ENCODE assay signal across 9 mouse cellular contexts in genomic region chr13:54322396-54323306, GRCm38 (mm10). TPM values are rescaled to one million over a fixed set of nuclear protein-coding genes. Genes with fewer than 3 reads are reported as not detected.
DNase-seq lines count a peak whose midpoint lies in the region; ATAC-seq lines count a peak whose summit lies in the region.
"Had no signal": no experiment of that assay in that cellular context is flagged by ENCODE, and none has a peak within 500 bp of the region (broad histone marks: within the 10 kb centered on the region; RNA-seq: fewer than 3 reads in every experiment).

No protein-coding gene starts in this region.

- no peaks in the 10 kb centered on the region for H3K36me3 ChIP-seq in forebrain, embryonic 11.5 days (ENCODE audit: control insufficient read depth, insufficient read depth, low read length)
- no peaks in the 10 kb centered on the region for H3K36me3 ChIP-seq in midbrain, embryonic 15.5 days (replicated peaks)
- H3K36me3 ChIP-seq: heart, embryonic 15.5 days had no signal

- 20% methylated on average over 19 of the region's 19 CpGs for WGBS in forebrain, embryonic 11.5 days
- 12% methylated on average over 19 of the region's 19 CpGs for WGBS in midbrain, embryonic 15.5 days

- no peaks in the 10 kb centered on the region for H3K9me3 ChIP-seq in forebrain, embryonic 11.5 days (ENCODE audit: control insufficient read depth, low read length)
- H3K9me3 ChIP-seq in midbrain, embryonic 15.5 days, result no peaks in the 10 kb centered on the region
- H3K9me3 ChIP-seq: heart, embryonic 15.5 days had no signal

- H3K27ac ChIP-seq in forebrain, embryonic 11.5 days (ENCODE audit: low read depth, low read length), result peak overlapping the region; percentile 37; the same call in 1 of the 2 replicates
- peak overlapping the region; percentile 31; the same call in 1 of the 2 replicates for H3K27ac ChIP-seq in midbrain, embryonic 15.5 days
- H3K27ac ChIP-seq: heart, embryonic 15.5 days had no signal

- H3K4me2 ChIP-seq in forebrain, embryonic 11.5 days (ENCODE audit: low read depth, low read length, severe bottlenecking), result no peak overlapping the region
- no peak overlapping the region for H3K4me2 ChIP-seq in midbrain, embryonic 15.5 days
- H3K4me2 ChIP-seq: heart, embryonic 15.5 days had no signal

- H3K9ac ChIP-seq in forebrain, embryonic 11.5 days (ENCODE audit: low read length), result no peak overlapping the region
- H3K9ac ChIP-seq in midbrain, embryonic 15.5 days, result no peak overlapping the region
- H3K9ac ChIP-seq: heart, embryonic 15.5 days had no signal

- 0 out of 2 replicates have a peak, but pooled peaks have one; percentile 37 for ATAC-seq in forebrain, embryonic 11.5 days (replicated peaks; ENCODE audit: low FRiP score)
- ATAC-seq in midbrain, embryonic 15.5 days (replicated peaks), result no peak

- no peak overlapping the region for H3K4me3 ChIP-seq in forebrain, embryonic 11.5 days (ENCODE audit: low read depth, low read length)
- no peak overlapping the region for H3K4me3 ChIP-seq in midbrain, embryonic 15.5 days
- H3K4me3 ChIP-seq: heart, embryonic 15.5 days had no signal

- H3K27me3 ChIP-seq in forebrain, embryonic 11.5 days (ENCODE audit: control insufficient read depth, insufficient read depth, low read length), result no peaks in the 10 kb centered on the region
- no peaks in the 10 kb centered on the region for H3K27me3 ChIP-seq in midbrain, embryonic 15.5 days (replicated peaks)

- peak; percentile 41 to 46 for DNase-seq in adrenal gland, adult 18-20 months (ENCODE audit: low spot score in 2 of 2)
- no peak for DNase-seq in adrenal gland, postnatal 4 days (ENCODE audit: low spot score in 2 of 2)
- DNase-seq in urinary bladder, postnatal 25 days (ENCODE audit: low spot score), result peak; percentile 31
- no peak for DNase-seq in urinary bladder, postnatal 10 days (ENCODE audit: low spot score)
- peak; percentile 73 for DNase-seq in forebrain, embryonic 11.5 days (ENCODE audit: low spot score)
- peak; percentile 73 to 86 for DNase-seq in kidney, postnatal 25 days
- DNase-seq in testis, postnatal 14 days (ENCODE audit: low spot score), result peak; percentile 66

- peaks cover 14% of the 10 kb centered on the region for H3K4me1 ChIP-seq in forebrain, embryonic 11.5 days (replicated peaks; ENCODE audit: control insufficient read depth, insufficient read depth, low read length)
- peaks cover 36% of the 10 kb centered on the region for H3K4me1 ChIP-seq in midbrain, embryonic 15.5 days
- H3K4me1 ChIP-seq: heart, embryonic 15.5 days had no signal

RNA-seq across cellular contexts. Expression of gene Cplx2, which starts 48.5 kb away (rescaled TPM):
- total RNA-seq in adrenal gland, adult 18-20 months (2021), result 10 to 100 TPM; 20.9 to 21.3 TPM
- 10 to 100 TPM; 46.3 to 50.4 TPM for total RNA-seq in adrenal gland, postnatal 4 days (2021)
- polyA plus RNA-seq in forebrain, embryonic 11.5 days (2014; fragmentation: Nextera tagmentation; extraction: Ambion mirVana), result 11.8 and 13.3 TPM in 2 replicates
- 31.1 and 32.8 TPM in 2 replicates for polyA plus RNA-seq in midbrain, embryonic 15.5 days (2015; fragmentation: Nextera tagmentation; extraction: Ambion mirVana)

Comparison
In these comparisons a context has a peak if more than half of its experiments do, and no peak if none do; other contexts are left out.
1. DNase-seq: peak in adrenal gland, adult 18-20 months (2 of 2), urinary bladder, postnatal 25 days (single experiment), forebrain, embryonic 11.5 days (single experiment), kidney, postnatal 25 days (2 of 2) and testis, postnatal 14 days (single experiment); none in adrenal gland, postnatal 4 days (0 of 2) and urinary bladder, postnatal 10 days (single experiment).